Mouse (Mus musculus): Measurements from ENCODE around the gene Gdf7. TPM values are rescaled to one million over a fixed set of nuclear protein-coding genes. Genes with fewer than 3 reads are reported as not detected.

Gdf7 gene
- polyA plus RNA-seq, 1 experiment from 2014 or later = 2.1 TPM

DNA sequence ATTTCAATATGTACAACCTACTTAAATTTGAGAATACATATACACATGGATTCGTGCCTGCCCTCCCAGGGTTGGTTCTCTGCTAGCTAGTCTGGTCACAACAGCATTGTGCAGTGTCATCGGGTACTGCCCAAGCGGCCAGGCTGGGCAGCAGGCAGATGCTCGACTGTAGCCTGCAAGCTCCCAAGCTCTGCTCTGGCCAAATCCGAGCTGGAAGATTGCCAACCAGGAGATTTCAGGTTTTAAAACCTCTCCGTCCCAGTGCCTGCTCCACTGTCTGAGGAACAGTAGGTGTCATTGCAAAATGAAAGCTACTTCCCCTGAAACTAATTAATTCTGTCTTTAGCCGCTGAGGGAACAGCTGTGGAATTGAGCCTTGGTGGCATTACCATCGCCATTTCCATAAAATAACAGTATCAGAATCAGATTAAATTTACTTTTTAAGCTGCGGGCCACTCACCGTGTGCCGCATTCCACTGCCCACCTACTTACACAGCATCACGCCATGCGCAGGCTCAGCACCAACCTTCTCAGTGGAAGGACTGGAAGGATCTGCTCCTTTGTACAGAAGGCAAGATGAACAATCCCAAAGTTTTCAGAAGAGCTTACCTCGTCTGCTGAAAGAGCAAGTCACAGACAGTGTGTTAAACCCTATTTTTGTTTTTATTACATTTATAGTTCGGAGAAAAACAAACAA is 10.4 kb downstream of the Gdf7 start:
- 63% methylated on average over 15 of the region's 15 CpGs for WGBS
- no peak for ATAC-seq (ENCODE audit: insufficient number of reproducible peaks, insufficient read depth, low FRiP score, low TSS enrichment, low read depth)
- H3K9ac ChIP-seq = no peak overlapping the region
- peaks cover 20% of the 10 kb centered on the region for H3K4me1 ChIP-seq
- no peaks in the 10 kb centered on the region for H3K9me3 ChIP-seq
- no peak overlapping the region for H3K27ac ChIP-seq
- H3K4me2 ChIP-seq = no peak overlapping the region
- no peak overlapping the region for H3K4me3 ChIP-seq
- H3K36me3 ChIP-seq = peaks cover 9% of the 10 kb centered on the region
- H3K27me3 ChIP-seq = peaks cover 26% of the 10 kb centered on the region

- WGBS = 79% methylated on average over 8 of the region's 8 CpGs
These were observed 12.3 kb downstream of the Gdf7 start for GRCm38 (mm10) chr12:8289499-8289898.

GRCm38 (mm10) chr12:8289099-8289498 is 12.7 kb downstream of the Gdf7 start:
- no peak for ATAC-seq (ENCODE audit: insufficient number of reproducible peaks, insufficient read depth, low FRiP score, low TSS enrichment, low read depth)
- no peaks in the 10 kb centered on the region for H3K9me3 ChIP-seq
- H3K4me2 ChIP-seq = no peak overlapping the region
- H3K27me3 ChIP-seq = peaks cover 8% of the 10 kb centered on the region
- H3K4me1 ChIP-seq = 0 out of 2 replicates have a peak, but pooled peaks cover 8% of the 10 kb centered on the region
- H3K9ac ChIP-seq = no peak overlapping the region
- H3K36me3 ChIP-seq = peaks cover 22% of the 10 kb centered on the region
- H3K4me3 ChIP-seq = no peak overlapping the region
- no peak overlapping the region for H3K27ac ChIP-seq
- 72% methylated on average over 6 of the region's 6 CpGs for WGBS

More at GRCm38 (mm10) chr12:8289499-8289898, 12.3 kb downstream of the Gdf7 start:
- Histone ChIP-seq H3K27ac (no peak overlapping the region), H3K9me3 (no peaks in the 10 kb centered on the region), H3K36me3 (peaks cover 18% of the 10 kb centered on the region), H3K4me3 (no peak overlapping the region), H3K27me3 (peaks cover 12% of the 10 kb centered on the region), H3K9ac (no peak overlapping the region), H3K4me1 (0 out of 2 replicates have a peak, but pooled peaks cover 8% of the 10 kb centered on the region), H3K4me2 (no peak overlapping the region)
- ATAC-seq (ENCODE audit: insufficient number of reproducible peaks, insufficient read depth, low FRiP score, low TSS enrichment, low read depth) = no peak

- ATAC-seq (ENCODE audit: insufficient number of reproducible peaks, insufficient read depth, low FRiP score, low TSS enrichment, low read depth) = no peak
- 0 out of 2 replicates have a peak, but pooled peaks cover 8% of the 10 kb centered on the region for H3K4me1 ChIP-seq
- H3K9me3 ChIP-seq = no peaks in the 10 kb centered on the region
- H3K9ac ChIP-seq = no peak overlapping the region
- H3K27me3 ChIP-seq = no peaks in the 10 kb centered on the region
- H3K36me3 ChIP-seq = peaks cover 32% of the 10 kb centered on the region
- 65% methylated on average over 3 of the region's 3 CpGs for WGBS
- no peak overlapping the region for H3K4me3 ChIP-seq
- no peak overlapping the region for H3K27ac ChIP-seq
- no peak overlapping the region for H3K4me2 ChIP-seq
These were observed 13.8 kb downstream of the Gdf7 start for GRCm38 (mm10) chr12:8287970-8288369.

- H3K9me3 ChIP-seq = no peaks in the 10 kb centered on the region
- H3K4me1 ChIP-seq = no peaks in the 10 kb centered on the region
- 74% methylated on average over 15 of the region's 15 CpGs for WGBS
- H3K4me3 ChIP-seq = no peak overlapping the region
- H3K36me3 ChIP-seq = peaks cover 34% of the 10 kb centered on the region
- no peak overlapping the region for H3K27ac ChIP-seq
- no peak overlapping the region for H3K9ac ChIP-seq
- peak; percentile 57 for ATAC-seq (ENCODE audit: insufficient number of reproducible peaks, insufficient read depth, low FRiP score, low TSS enrichment, low read depth)
- no peaks in the 10 kb centered on the region for H3K27me3 ChIP-seq
- H3K4me2 ChIP-seq = no peak overlapping the region
These were observed 20.3 kb downstream of the Gdf7 start for GRCm38 (mm10) chr12:8281225-8282017.

- no peak overlapping the region for H3K9ac ChIP-seq
- no peaks in the 10 kb centered on the region for H3K9me3 ChIP-seq
- H3K4me1 ChIP-seq = no peaks in the 10 kb centered on the region
- H3K36me3 ChIP-seq = 0 out of 2 replicates have a peak, but pooled peaks cover 3% of the 10 kb centered on the region
- H3K4me2 ChIP-seq = no peak overlapping the region
- H3K4me3 ChIP-seq = no peak overlapping the region
- no peak overlapping the region for H3K27ac ChIP-seq
- WGBS = 89% methylated on average over 4 of the region's 4 CpGs
- no peaks in the 10 kb centered on the region for H3K27me3 ChIP-seq
- no peak for ATAC-seq (ENCODE audit: insufficient number of reproducible peaks, insufficient read depth, low FRiP score, low TSS enrichment, low read depth)
These were observed 26.3 kb downstream of the Gdf7 start for GRCm38 (mm10) chr12:8275424-8275823.

- Histone ChIP-seq H3K27me3 (no peaks in the 10 kb centered on the region), H3K4me2 (no peak overlapping the region), H3K9me3 (no peaks in the 10 kb centered on the region), H3K36me3 (0 out of 2 replicates have a peak, but pooled peaks cover 3% of the 10 kb centered on the region), H3K9ac (no peak overlapping the region), H3K27ac (no peak overlapping the region), H3K4me1 (no peaks in the 10 kb centered on the region), H3K4me3 (no peak overlapping the region)
- no peak for ATAC-seq (ENCODE audit: insufficient number of reproducible peaks, insufficient read depth, low FRiP score, low TSS enrichment, low read depth)
- 96% methylated on average over 6 of the region's 6 CpGs for WGBS
These were observed 28.1 kb downstream of the Gdf7 start for GRCm38 (mm10) chr12:8273471-8274171.

GRCm38 (mm10) chr12:8271405-8271804 is 30.3 kb downstream of the Gdf7 start:
- ATAC-seq (ENCODE audit: insufficient number of reproducible peaks, insufficient read depth, low FRiP score, low TSS enrichment, low read depth) = no peak
- Histone ChIP-seq H3K9ac (no peak overlapping the region), H3K4me1 (no peaks in the 10 kb centered on the region), H3K27me3 (no peaks in the 10 kb centered on the region), H3K4me3 (no peak overlapping the region), H3K27ac (no peak overlapping the region), H3K9me3 (no peaks in the 10 kb centered on the region), H3K4me2 (no peak overlapping the region), H3K36me3 (0 out of 2 replicates have a peak, but pooled peaks cover 3% of the 10 kb centered on the region)
- WGBS = 89% methylated on average over 2 of the region's 2 CpGs

- Histone ChIP-seq H3K27ac (no peak overlapping the region), H3K4me3 (no peak overlapping the region), H3K27me3 (no peaks in the 10 kb centered on the region), H3K9ac (no peak overlapping the region), H3K9me3 (no peaks in the 10 kb centered on the region), H3K4me1 (no peaks in the 10 kb centered on the region), H3K4me2 (no peak overlapping the region), H3K36me3 (no peaks in the 10 kb centered on the region)
- no peak for ATAC-seq (ENCODE audit: insufficient number of reproducible peaks, insufficient read depth, low FRiP score, low TSS enrichment, low read depth)
- WGBS = 89% methylated on average over 11 of the region's 11 CpGs
These were observed 32.1 kb downstream of the Gdf7 start for GRCm38 (mm10) chr12:8269627-8270026.

- no peak for ATAC-seq (ENCODE audit: insufficient number of reproducible peaks, insufficient read depth, low FRiP score, low TSS enrichment, low read depth)
- no peak overlapping the region for H3K4me2 ChIP-seq
- 87% methylated on average over 7 of the region's 7 CpGs for WGBS
- no peak overlapping the region for H3K27ac ChIP-seq
- no peak overlapping the region for H3K9ac ChIP-seq
- H3K4me3 ChIP-seq = no peak overlapping the region
- H3K27me3 ChIP-seq = no peaks in the 10 kb centered on the region
- no peaks in the 10 kb centered on the region for H3K36me3 ChIP-seq
- no peaks in the 10 kb centered on the region for H3K9me3 ChIP-seq
- H3K4me1 ChIP-seq = no peaks in the 10 kb centered on the region
These were observed 35.4 kb downstream of the Gdf7 start for GRCm38 (mm10) chr12:8266311-8266710.

DNA sequence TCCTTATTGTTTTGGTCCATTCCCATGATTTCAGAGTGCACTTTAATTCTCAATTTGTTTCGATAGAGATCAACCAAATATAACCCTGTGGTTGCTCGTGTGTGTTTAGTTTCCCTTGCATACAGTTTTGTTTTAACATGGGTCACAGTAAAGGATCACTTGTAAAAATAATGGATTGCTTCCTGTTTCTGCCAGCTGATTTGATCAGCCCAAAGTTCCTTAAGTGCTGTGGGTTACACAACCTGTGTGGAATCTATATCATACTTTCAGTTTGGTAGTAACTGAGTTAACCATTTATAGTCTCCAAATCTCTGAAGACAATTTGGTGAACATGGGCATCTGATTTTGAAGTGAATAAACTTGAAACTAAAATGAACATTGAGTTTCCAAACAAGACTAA is 41.5 kb downstream of the Gdf7 start:
- WGBS = 55% methylated on average over 2 of the region's 2 CpGs
- Histone ChIP-seq H3K9me3 (no peaks in the 10 kb centered on the region), H3K4me1 (no peaks in the 10 kb centered on the region), H3K27me3 (no peaks in the 10 kb centered on the region), H3K4me2 (no peak overlapping the region), H3K9ac (no peak overlapping the region), H3K27ac (no peak overlapping the region), H3K4me3 (no peak overlapping the region), H3K36me3 (no peaks in the 10 kb centered on the region; the same call in 1 of the 2 replicates)
- no peak for ATAC-seq (ENCODE audit: insufficient number of reproducible peaks, insufficient read depth, low FRiP score, low TSS enrichment, low read depth)

Data from embryonic facial prominence, embryonic 13.5 days (tissue).